Mouse (Mus musculus): ENCODE measurements around the gene Tmem40. TPM values are rescaled to one million over a fixed set of nuclear protein-coding genes. Genes with fewer than 3 reads are reported as not detected.

Gene Tmem40
- polyA plus RNA-seq, 1 experiment from 2014 or later, result 2.2 TPM

DNA sequence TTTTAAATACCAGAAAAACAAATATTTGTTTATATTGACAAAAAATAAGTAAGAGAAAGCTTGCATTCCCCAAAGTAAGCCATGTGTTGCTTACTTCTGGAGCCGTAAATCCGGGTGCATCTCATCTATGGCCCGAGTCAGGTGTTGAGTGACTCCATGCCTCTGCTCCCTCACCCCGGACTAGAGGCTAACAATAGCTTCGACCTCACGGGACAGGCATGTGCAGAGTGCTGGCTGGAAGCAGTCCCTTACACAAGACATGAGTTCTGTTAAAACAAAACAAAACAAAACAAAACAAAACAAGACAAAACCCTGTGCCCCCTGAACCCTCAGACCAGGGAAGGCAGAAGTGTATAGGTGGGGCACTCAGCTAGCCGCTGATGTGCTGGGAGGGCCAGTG, 67.1 kb downstream of the Tmem40 start:
- peak overlapping the region; percentile 4; the same call in 1 of the 2 replicates for H3K4me2 ChIP-seq
- ATAC-seq (ENCODE audit: insufficient read depth), result no peak

DNA sequence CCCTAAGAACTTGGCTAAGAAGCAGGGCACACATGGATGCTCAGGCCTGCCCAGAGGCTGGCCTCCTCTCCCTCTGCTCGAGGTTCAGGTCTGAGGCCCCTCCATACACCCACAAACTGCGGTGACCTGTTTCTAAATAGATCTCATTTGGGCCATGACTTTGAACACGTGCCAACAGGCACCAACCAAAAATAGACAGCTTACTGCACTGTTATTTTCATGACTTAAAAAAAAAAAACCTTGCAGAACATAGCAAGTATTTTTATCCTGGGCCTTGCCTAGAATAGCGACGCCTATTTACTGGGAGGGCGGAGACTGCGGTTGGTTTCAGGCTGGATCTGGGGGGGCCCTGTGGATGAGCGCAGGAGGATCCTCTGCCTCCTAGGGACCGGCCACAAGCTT, 67.8 kb downstream of the Tmem40 start:
- no peaks in the 10 kb centered on the region for H3K4me1 ChIP-seq (ENCODE audit: insufficient read depth)
- no peaks in the 10 kb centered on the region for H3K9me3 ChIP-seq (ENCODE audit: low read depth, low read length)
- TF ChIP-seq CTCF (IDR thresholded peaks at IDR 0.05; ENCODE audit: low read depth), result no peak
- no peaks in the 10 kb centered on the region for H3K27me3 ChIP-seq (ENCODE audit: insufficient read depth, low read length)
- H3K4me2 ChIP-seq, result peak overlapping the region; percentile 4; the same call in 1 of the 2 replicates
- H3K4me3 ChIP-seq (ENCODE audit: low read depth, low read length), result no peak overlapping the region
- DNase-seq (no peak), ATAC-seq (ENCODE audit: insufficient read depth) (no peak)
- H3K27ac ChIP-seq (ENCODE audit: low read depth), result peak overlapping the region; percentile 52; the same call in 1 of the 2 replicates
- H3K36me3 ChIP-seq (ENCODE audit: insufficient read depth), result no peaks in the 10 kb centered on the region
- H3K9ac ChIP-seq, result no peak overlapping the region; the same call in 1 of the 2 replicates
- 38% methylated on average over 9 of the region's 9 CpGs for WGBS

More for the DNA sequence above, 67.1 kb downstream of the Tmem40 start:
- WGBS, result 41% methylated on average over 7 of the region's 7 CpGs
- H3K27ac ChIP-seq (ENCODE audit: low read depth), result no peak overlapping the region
- no peaks in the 10 kb centered on the region for H3K36me3 ChIP-seq (ENCODE audit: insufficient read depth)
- H3K9ac ChIP-seq, result no peak overlapping the region
- no peak overlapping the region for H3K4me3 ChIP-seq (ENCODE audit: low read depth, low read length)
- TF ChIP-seq CTCF (IDR thresholded peaks at IDR 0.05; ENCODE audit: low read depth), result no peak
- no peaks in the 10 kb centered on the region for H3K9me3 ChIP-seq (ENCODE audit: low read depth, low read length)
- H3K27me3 ChIP-seq (ENCODE audit: insufficient read depth, low read length), result no peaks in the 10 kb centered on the region
- no peaks in the 10 kb centered on the region for H3K4me1 ChIP-seq (ENCODE audit: insufficient read depth)
- no peak for DNase-seq

DNA sequence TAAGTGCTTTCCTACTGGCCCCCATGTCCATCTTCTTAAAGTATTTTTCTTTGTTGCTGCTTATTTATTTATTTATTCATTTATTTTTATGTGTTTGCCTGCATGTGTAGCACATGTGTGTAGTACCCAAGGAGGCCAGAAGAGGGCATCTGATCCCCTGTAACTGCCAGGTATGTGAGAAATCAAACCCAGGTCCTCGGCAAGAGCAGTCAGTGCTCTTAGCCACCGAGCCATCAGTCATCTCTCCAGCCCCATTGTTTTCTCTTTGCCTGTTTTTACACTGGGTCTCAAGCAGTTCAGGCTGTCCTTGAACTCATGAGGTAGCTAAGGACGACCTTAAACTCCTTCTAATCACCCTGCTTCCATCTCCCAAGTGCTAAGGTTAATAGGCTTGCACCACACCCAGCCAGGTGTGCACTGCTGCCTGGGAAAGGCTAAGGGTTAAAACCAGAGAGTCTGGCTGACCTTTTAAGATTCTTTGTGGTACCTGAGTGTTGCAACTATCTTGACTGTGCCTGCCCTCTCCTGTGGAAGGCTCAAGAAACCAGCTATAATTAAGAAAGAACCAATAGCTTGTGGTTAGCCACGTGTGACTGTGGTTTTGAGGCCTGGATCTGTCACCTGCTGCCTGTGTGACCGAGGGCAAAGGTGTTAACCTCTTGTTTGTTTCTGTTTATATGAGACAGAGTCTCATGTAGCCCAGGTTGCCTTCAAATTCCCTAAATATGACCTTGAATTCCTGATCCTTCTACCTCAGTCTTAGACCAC, 69.1 kb downstream of the Tmem40 start:
- H3K27me3 ChIP-seq (ENCODE audit: insufficient read depth, low read length), result no peaks in the 10 kb centered on the region
- no peaks in the 10 kb centered on the region for H3K9me3 ChIP-seq (ENCODE audit: low read depth, low read length)
- H3K4me2 ChIP-seq, result no peak overlapping the region
- DNase-seq (peak; percentile 45), ATAC-seq (ENCODE audit: insufficient read depth) (no peak)
- H3K4me1 ChIP-seq (ENCODE audit: insufficient read depth), result no peaks in the 10 kb centered on the region
- no peak overlapping the region for H3K4me3 ChIP-seq (ENCODE audit: low read depth, low read length)
- WGBS, result 53% methylated on average over 5 of the region's 5 CpGs
- no peak overlapping the region for H3K27ac ChIP-seq (ENCODE audit: low read depth)
- H3K36me3 ChIP-seq (ENCODE audit: insufficient read depth), result no peaks in the 10 kb centered on the region
- peak; percentile 58 for TF ChIP-seq CTCF (IDR thresholded peaks at IDR 0.05; ENCODE audit: low read depth)
- no peak overlapping the region for H3K9ac ChIP-seq

DNA sequence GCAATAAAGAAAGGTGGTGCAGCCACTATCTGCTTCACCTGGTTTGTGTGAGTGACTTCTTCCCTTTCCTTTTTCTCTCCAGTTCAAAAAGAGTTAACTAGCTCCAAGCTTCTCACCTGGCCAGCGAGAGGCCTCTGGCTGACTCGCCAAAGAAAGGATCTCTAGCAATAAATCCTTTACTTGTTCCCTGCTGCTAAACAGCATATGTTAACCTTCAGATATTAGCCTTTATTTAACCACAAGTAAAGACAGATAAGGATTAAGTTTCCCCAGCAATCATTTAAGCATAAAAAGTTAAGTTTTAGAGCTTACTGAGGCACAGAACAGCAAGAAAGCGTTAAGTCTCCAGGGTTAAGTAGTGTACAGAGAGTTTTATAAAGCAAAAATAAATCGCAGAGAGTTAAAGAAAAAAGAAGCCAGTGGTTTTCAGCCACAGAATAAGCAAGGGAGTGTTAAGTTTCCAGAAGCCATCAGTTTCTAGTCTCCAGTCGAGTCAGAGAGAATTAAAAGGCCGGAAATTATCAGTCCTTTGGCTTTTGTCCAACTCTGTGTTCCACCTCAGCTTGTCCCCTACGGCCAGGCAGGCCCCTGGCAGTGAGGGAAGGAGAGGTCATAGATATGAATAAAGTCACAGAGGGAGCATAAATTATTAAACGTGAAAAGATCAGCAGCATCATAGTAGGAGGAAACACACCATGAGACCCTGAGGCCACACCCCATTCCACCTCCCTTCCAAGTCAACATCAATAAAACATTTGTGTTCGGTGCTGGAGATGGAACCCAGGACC, 69.9 kb downstream of the Tmem40 start:
- peak; percentile 69 for DNase-seq
- Histone ChIP-seq H3K4me3 (ENCODE audit: low read depth, low read length) (no peak overlapping the region), H3K9me3 (ENCODE audit: low read depth, low read length) (no peaks in the 10 kb centered on the region), H3K27me3 (ENCODE audit: insufficient read depth, low read length) (no peaks in the 10 kb centered on the region), H3K36me3 (ENCODE audit: insufficient read depth) (no peaks in the 10 kb centered on the region), H3K4me2 (no peak overlapping the region), H3K9ac (no peak overlapping the region), H3K4me1 (ENCODE audit: insufficient read depth) (no peaks in the 10 kb centered on the region), H3K27ac (ENCODE audit: low read depth) (no peak overlapping the region)
- ATAC-seq (ENCODE audit: insufficient read depth), result no peak
- no peak for TF ChIP-seq CTCF (IDR thresholded peaks at IDR 0.05; ENCODE audit: low read depth)
- WGBS, result 41% methylated on average over 9 of the region's 9 CpGs

DNA sequence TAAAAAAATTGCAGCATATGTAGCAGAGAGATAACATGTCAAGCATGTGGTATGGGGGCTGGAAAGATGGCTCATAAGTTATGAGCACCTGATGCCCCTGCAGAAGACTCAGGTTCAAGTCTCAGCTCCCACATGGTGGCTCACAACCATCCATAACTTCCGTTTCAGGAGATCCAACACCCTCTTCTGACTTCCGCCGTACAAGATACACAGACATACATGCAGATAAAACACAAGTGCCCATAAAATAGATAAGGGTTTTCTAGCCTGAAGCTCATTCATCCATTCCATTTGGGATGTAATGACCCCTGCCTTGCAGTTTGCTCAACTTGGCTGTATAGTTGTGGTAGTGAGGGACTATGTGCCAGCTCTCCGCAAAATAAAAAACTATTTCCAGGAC, 72.1 kb downstream of the Tmem40 start:
- Histone ChIP-seq H3K27ac (ENCODE audit: low read depth) (no peak overlapping the region), H3K4me2 (no peak overlapping the region), H3K4me3 (ENCODE audit: low read depth, low read length) (no peak overlapping the region), H3K4me1 (ENCODE audit: insufficient read depth) (no peaks in the 10 kb centered on the region), H3K27me3 (ENCODE audit: insufficient read depth, low read length) (no peaks in the 10 kb centered on the region), H3K9me3 (ENCODE audit: low read depth, low read length) (no peaks in the 10 kb centered on the region; the same call in 1 of the 2 replicates), H3K9ac (no peak overlapping the region), H3K36me3 (ENCODE audit: insufficient read depth) (no peaks in the 10 kb centered on the region)
- whole genome bisulfite sequencing, result 81% methylated on average over 4 of the region's 4 CpGs
- no peak for TF ChIP-seq CTCF (IDR thresholded peaks at IDR 0.05; ENCODE audit: low read depth)
- ATAC-seq (ENCODE audit: insufficient read depth), result no peak
- DNase-seq, result no peak

DNA sequence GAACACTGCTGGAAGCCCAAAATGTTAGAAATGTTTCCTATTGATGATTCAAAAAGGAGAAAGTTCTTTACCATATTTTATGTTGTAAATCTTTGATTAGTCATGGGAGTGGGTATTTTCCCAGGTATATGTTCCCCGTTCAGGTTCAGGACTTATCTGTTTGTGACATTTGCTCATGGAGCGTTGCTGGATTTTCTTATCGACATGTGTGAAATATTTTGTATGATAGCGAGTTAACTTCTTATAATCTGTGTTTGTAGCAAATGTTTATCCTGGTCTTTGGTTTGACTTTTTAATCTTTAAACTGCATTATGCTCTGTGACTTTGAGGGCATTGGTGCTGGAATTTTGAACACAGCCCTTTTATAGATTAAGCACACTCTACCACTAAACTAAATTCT, 73.6 kb downstream of the Tmem40 start:
- Histone ChIP-seq H3K27me3 (ENCODE audit: insufficient read depth, low read length) (no peaks in the 10 kb centered on the region), H3K27ac (ENCODE audit: low read depth) (no peak overlapping the region), H3K36me3 (ENCODE audit: insufficient read depth) (no peaks in the 10 kb centered on the region), H3K9ac (no peak overlapping the region), H3K4me2 (no peak overlapping the region), H3K9me3 (ENCODE audit: low read depth, low read length) (no peaks in the 10 kb centered on the region; the same call in 1 of the 2 replicates), H3K4me3 (ENCODE audit: low read depth, low read length) (no peak overlapping the region), H3K4me1 (ENCODE audit: insufficient read depth) (no peaks in the 10 kb centered on the region)
- no peak for DNase-seq
- TF ChIP-seq CTCF (IDR thresholded peaks at IDR 0.05; ENCODE audit: low read depth), result no peak
- WGBS, result 73% methylated on average over 4 of the region's 4 CpGs
- ATAC-seq (ENCODE audit: insufficient read depth), result no peak

DNA sequence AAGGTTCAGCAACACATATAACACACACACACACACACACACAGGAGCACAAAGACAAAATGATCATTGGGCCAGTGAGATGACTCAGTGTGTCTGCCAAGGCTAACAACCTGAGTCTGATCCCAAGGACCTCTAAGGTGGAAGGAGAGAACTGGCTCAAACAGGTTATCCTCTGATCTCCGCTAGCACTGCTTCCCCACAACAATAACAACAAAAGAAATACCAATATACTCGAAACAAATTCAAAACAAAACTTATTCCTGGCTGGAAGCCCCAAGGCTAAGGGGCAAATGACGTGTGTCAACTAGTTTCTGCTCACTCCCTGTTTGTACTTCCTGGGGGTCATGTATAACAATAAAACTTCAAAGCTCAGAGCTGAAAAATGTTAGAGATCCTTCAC, 74.5 kb downstream of the Tmem40 start:
- ATAC-seq (ENCODE audit: insufficient read depth), result no peak

More for the DNA sequence above, 74.5 kb downstream of the Tmem40 start:
- Histone ChIP-seq H3K4me1 (ENCODE audit: insufficient read depth) (no peaks in the 10 kb centered on the region), H3K4me2 (no peak overlapping the region), H3K9ac (no peak overlapping the region), H3K36me3 (ENCODE audit: insufficient read depth) (no peaks in the 10 kb centered on the region), H3K27ac (ENCODE audit: low read depth) (no peak overlapping the region), H3K9me3 (ENCODE audit: low read depth, low read length) (no peaks in the 10 kb centered on the region; the same call in 1 of the 2 replicates), H3K27me3 (ENCODE audit: insufficient read depth, low read length) (no peaks in the 10 kb centered on the region), H3K4me3 (ENCODE audit: low read depth, low read length) (no peak overlapping the region)
- DNase-seq, result no peak
- 49% methylated on average over 3 of the region's 3 CpGs for WGBS
- TF ChIP-seq CTCF (IDR thresholded peaks at IDR 0.05; ENCODE audit: low read depth), result no peak
